Mouse (Mus musculus): ENCODE data around the gene Fbxl21. TPM values are rescaled to one million over a fixed set of nuclear protein-coding genes. Genes with fewer than 3 reads are reported as not detected.

The Fbxl21 gene
- total RNA-seq (2014; rRNA removed; ENCODE audit: low replicate concordance): 0.08 and 1.1 TPM in 2 replicates
- polyA plus RNA-seq (2015; fragmentation: Nextera tagmentation; extraction: Ambion mirVana): 0.70 and 0.92 TPM in 2 replicates

- TF ChIP-seq EP300 (IDR thresholded peaks at IDR 0.05; ENCODE audit: low read depth) (no peak), CTCF (IDR thresholded peaks at IDR 0.05; ENCODE audit: low read depth) (no peak)
- Histone ChIP-seq H3K9me3 (replicated peaks; ENCODE audit: control insufficient read depth, low read length) (no peaks in the 10 kb centered on the region), H3K4me3 (ENCODE audit: low read depth, low read length) (peak within 1 kb of the TSS; percentile 65), H3K27ac (ENCODE audit: low read depth) (no peak within 1 kb of the TSS), H3K4me1 (ENCODE audit: control insufficient read depth, insufficient read depth) (no peaks in the 10 kb centered on the region), H3K36me3 (replicated peaks; ENCODE audit: control insufficient read depth, insufficient read depth, low read length) (no peaks in the 10 kb centered on the region), H3K9ac (replicated peaks; ENCODE audit: low read depth, low read length) (peak within 1 kb of the TSS; percentile 51), H3K27me3 (ENCODE audit: control insufficient read depth, insufficient read depth, low read length) (no peaks in the 10 kb centered on the region), H3K4me2 (ENCODE audit: low read depth, low read length) (peak within 1 kb of the TSS; percentile 96)
- WGBS: 1% methylated on average over 53 of the region's 56 CpGs
- ATAC-seq (ENCODE audit: insufficient read depth, low read depth) (peak; percentile 99), DNase-seq (ENCODE audit: low spot score) (peak; percentile 74)
Observed at GRCm38 (mm10) chr13:56522081-56522820, at the start of gene Fbxl21. Fbxl21 (plus strand) TSS chr13:56522472.

GRCm38 (mm10) chr13:56472661-56473060, 49.6 kb upstream of the Fbxl21 start:
- Histone ChIP-seq H3K4me3 (ENCODE audit: low read depth, low read length) (no peak overlapping the region), H3K27ac (ENCODE audit: low read depth) (no peak overlapping the region), H3K4me2 (ENCODE audit: low read depth, low read length) (no peak overlapping the region), H3K27me3 (ENCODE audit: control insufficient read depth, insufficient read depth, low read length) (peaks cover 15% of the 10 kb centered on the region; the same call in 1 of the 2 replicates), H3K36me3 (replicated peaks; ENCODE audit: control insufficient read depth, insufficient read depth, low read length) (no peaks in the 10 kb centered on the region), H3K9me3 (replicated peaks; ENCODE audit: control insufficient read depth, low read length) (no peaks in the 10 kb centered on the region), H3K9ac (replicated peaks; ENCODE audit: low read depth, low read length) (no peak overlapping the region), H3K4me1 (ENCODE audit: control insufficient read depth, insufficient read depth) (peaks cover 3% of the 10 kb centered on the region; the same call in 1 of the 2 replicates)
- no peak for DNase-seq (ENCODE audit: low spot score)
- no peak for ATAC-seq (ENCODE audit: insufficient read depth, low read depth)
- 80% methylated on average over 9 of the region's 9 CpGs for WGBS
- TF ChIP-seq CTCF (IDR thresholded peaks at IDR 0.05; ENCODE audit: low read depth) (no peak), EP300 (IDR thresholded peaks at IDR 0.05; ENCODE audit: low read depth) (no peak)

- no peak overlapping the region for H3K4me3 ChIP-seq (ENCODE audit: low read depth, low read length)
- no peaks in the 10 kb centered on the region for H3K9me3 ChIP-seq (replicated peaks; ENCODE audit: control insufficient read depth, low read length)
- no peak overlapping the region for H3K9ac ChIP-seq (replicated peaks; ENCODE audit: low read depth, low read length)
- 22% methylated on average over 4 of the region's 4 CpGs for WGBS
- ATAC-seq (ENCODE audit: insufficient read depth, low read depth) (peak; percentile 63), DNase-seq (ENCODE audit: low spot score) (peak; percentile 70)
- no peaks in the 10 kb centered on the region for H3K36me3 ChIP-seq (replicated peaks; ENCODE audit: control insufficient read depth, insufficient read depth, low read length)
- H3K27me3 ChIP-seq (ENCODE audit: control insufficient read depth, insufficient read depth, low read length): peaks cover 12% of the 10 kb centered on the region; the same call in 1 of the 2 replicates
- H3K27ac ChIP-seq (ENCODE audit: low read depth): no peak overlapping the region
- peaks cover 7% of the 10 kb centered on the region; the same call in 1 of the 2 replicates for H3K4me1 ChIP-seq (ENCODE audit: control insufficient read depth, insufficient read depth)
- TF ChIP-seq CTCF (IDR thresholded peaks at IDR 0.05; ENCODE audit: low read depth): peak; percentile 86
- no peak for TF ChIP-seq EP300 (IDR thresholded peaks at IDR 0.05; ENCODE audit: low read depth)
- H3K4me2 ChIP-seq (ENCODE audit: low read depth, low read length): no peak overlapping the region
Observed at GRCm38 (mm10) chr13:56475363-56475762, 46.9 kb upstream of the Fbxl21 start.

GRCm38 (mm10) chr13:56476790-56477189, 45.5 kb upstream of the Fbxl21 start:
- no peak overlapping the region for H3K27ac ChIP-seq (ENCODE audit: low read depth)
- no peak overlapping the region for H3K9ac ChIP-seq (replicated peaks; ENCODE audit: low read depth, low read length)
- H3K9me3 ChIP-seq (replicated peaks; ENCODE audit: control insufficient read depth, low read length): no peaks in the 10 kb centered on the region
- no peak for ATAC-seq (ENCODE audit: insufficient read depth, low read depth)
- no peak overlapping the region for H3K4me3 ChIP-seq (ENCODE audit: low read depth, low read length)
- no peak for DNase-seq (ENCODE audit: low spot score)
- WGBS: 57% methylated on average over 5 of the region's 5 CpGs
- H3K36me3 ChIP-seq (replicated peaks; ENCODE audit: control insufficient read depth, insufficient read depth, low read length): no peaks in the 10 kb centered on the region
- no peak overlapping the region for H3K4me2 ChIP-seq (ENCODE audit: low read depth, low read length)
- TF ChIP-seq EP300 (IDR thresholded peaks at IDR 0.05; ENCODE audit: low read depth) (no peak), CTCF (IDR thresholded peaks at IDR 0.05; ENCODE audit: low read depth) (no peak)
- peaks cover 12% of the 10 kb centered on the region; the same call in 1 of the 2 replicates for H3K27me3 ChIP-seq (ENCODE audit: control insufficient read depth, insufficient read depth, low read length)
- H3K4me1 ChIP-seq (ENCODE audit: control insufficient read depth, insufficient read depth): peaks cover 7% of the 10 kb centered on the region; the same call in 1 of the 2 replicates

GRCm38 (mm10) chr13:56477271-56477670, 45.0 kb upstream of the Fbxl21 start:
- ATAC-seq (ENCODE audit: insufficient read depth, low read depth) (no peak), DNase-seq (ENCODE audit: low spot score) (no peak)
- H3K4me2 ChIP-seq (ENCODE audit: low read depth, low read length): no peak overlapping the region
- H3K36me3 ChIP-seq (replicated peaks; ENCODE audit: control insufficient read depth, insufficient read depth, low read length): no peaks in the 10 kb centered on the region
- peaks cover 7% of the 10 kb centered on the region; the same call in 1 of the 2 replicates for H3K4me1 ChIP-seq (ENCODE audit: control insufficient read depth, insufficient read depth)
- H3K27ac ChIP-seq (ENCODE audit: low read depth): no peak overlapping the region
- H3K9me3 ChIP-seq (replicated peaks; ENCODE audit: control insufficient read depth, low read length): no peaks in the 10 kb centered on the region
- no peak overlapping the region for H3K4me3 ChIP-seq (ENCODE audit: low read depth, low read length)
- WGBS: 15% methylated on average over 6 of the region's 6 CpGs
- no peak overlapping the region for H3K9ac ChIP-seq (replicated peaks; ENCODE audit: low read depth, low read length)
- TF ChIP-seq CTCF (IDR thresholded peaks at IDR 0.05; ENCODE audit: low read depth) (no peak), EP300 (IDR thresholded peaks at IDR 0.05; ENCODE audit: low read depth) (no peak)
- peaks cover 12% of the 10 kb centered on the region; the same call in 1 of the 2 replicates for H3K27me3 ChIP-seq (ENCODE audit: control insufficient read depth, insufficient read depth, low read length)

Measured in heart, postnatal 0 days (tissue).